9 mouse cellular contexts compared by ENCODE assay signal in the genomic region with DNA sequence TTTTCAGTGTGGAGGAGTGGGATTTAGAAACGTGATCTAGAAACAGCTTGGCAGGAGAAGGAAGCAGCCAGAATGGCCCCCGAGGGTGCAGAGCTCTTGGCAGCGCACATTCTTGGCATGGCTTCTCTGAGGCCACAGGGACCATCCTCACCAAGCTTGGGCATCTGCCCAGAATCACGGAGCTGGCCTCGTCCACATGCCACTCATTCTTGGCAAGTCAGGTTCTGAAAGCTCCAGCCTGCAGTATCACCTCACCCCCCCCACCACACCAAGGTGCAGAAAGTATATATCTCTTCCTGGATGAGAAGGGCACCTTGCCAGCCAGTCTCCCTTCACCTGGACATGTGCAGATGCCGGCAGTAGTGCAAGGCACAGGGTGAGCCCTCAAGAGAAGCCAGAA.
DNase-seq lines count a peak whose midpoint lies in the region; ATAC-seq and TF ChIP-seq lines count a peak whose summit lies in the region.
"Had no signal": no experiment of that assay in that cellular context is flagged by ENCODE, and none has a peak within 500 bp of the region (broad histone marks: within the 10 kb centered on the region; RNA-seq: fewer than 3 reads in every experiment).

No protein-coding gene starts in this region.

- peak; percentile 22 for DNase-seq in gastrocnemius, postnatal 10 days
- no peak for DNase-seq in gastrocnemius, adult 18-20 months (ENCODE audit: low spot score)
- peak; percentile 17 for DNase-seq in right cerebral cortex, adult 18-20 months
- DNase-seq in right cerebral cortex, adult 2 months (ENCODE audit: low spot score in 2 of 2), result no peak
- DNase-seq in thymus, adult 2 months, result no peak
- no peak for DNase-seq in T-cell, adult 2 months (ENCODE audit: low spot score)

- no peak for TF ChIP-seq CTCF in thymus, adult 2 months (IDR thresholded peaks at IDR 0.05; ENCODE audit: borderline replicate concordance, control insufficient read depth, extremely low read depth, insufficient read depth, low read length, poor library complexity)

- no peaks in the 10 kb centered on the region for H3K36me3 ChIP-seq in heart, embryonic 16.5 days (ENCODE audit: control insufficient read depth, insufficient read depth)
- no peaks in the 10 kb centered on the region for H3K36me3 ChIP-seq in neural tube, embryonic 14.5 days (ENCODE audit: control insufficient read depth, insufficient read depth, low read length)
- no peaks in the 10 kb centered on the region for H3K36me3 ChIP-seq in thymus, adult 2 months (ENCODE audit: control insufficient read depth, insufficient read depth, low read length)

- H3K27ac ChIP-seq in heart, embryonic 16.5 days (ENCODE audit: low read length), result peak overlapping the region; percentile 32
- H3K27ac ChIP-seq in neural tube, embryonic 14.5 days (ENCODE audit: low read depth, low read length), result no peak overlapping the region
- no peak overlapping the region for H3K27ac ChIP-seq in thymus, adult 2 months (ENCODE audit: control insufficient read depth, insufficient read depth, low read length)
- H3K27ac ChIP-seq: kidney, postnatal 0 days had no signal

- H3K27me3 ChIP-seq in heart, embryonic 16.5 days (ENCODE audit: control insufficient read depth, insufficient read depth, low read length), result no peaks in the 10 kb centered on the region
- H3K27me3 ChIP-seq in neural tube, embryonic 14.5 days (ENCODE audit: control insufficient read depth, insufficient read depth, low read length), result no peaks in the 10 kb centered on the region
- no peaks in the 10 kb centered on the region for H3K27me3 ChIP-seq in thymus, adult 2 months (ENCODE audit: control insufficient read depth, insufficient read depth, low read length)

- no peaks in the 10 kb centered on the region for H3K9me3 ChIP-seq in heart, embryonic 16.5 days (replicated peaks; ENCODE audit: control insufficient read depth, low read length)
- no peaks in the 10 kb centered on the region for H3K9me3 ChIP-seq in neural tube, embryonic 14.5 days (ENCODE audit: control insufficient read depth, low read length)

- WGBS in heart, embryonic 16.5 days, result 15% methylated on average over 6 of the region's 6 CpGs
- WGBS in neural tube, embryonic 14.5 days, result 51% methylated on average over 6 of the region's 6 CpGs
- WGBS in thymus, adult 2 months, result 76% methylated on average over 6 of the region's 6 CpGs

- TF ChIP-seq POLR2A in thymus, adult 2 months (IDR thresholded peaks at IDR 0.05; ENCODE audit: control insufficient read depth, extremely low read depth, insufficient read depth, low read length, poor library complexity), result no peak

- peaks cover 11% of the 10 kb centered on the region; the same call in 1 of the 2 replicates for H3K4me1 ChIP-seq in heart, embryonic 16.5 days (ENCODE audit: control insufficient read depth, insufficient read depth, low read length)
- no peaks in the 10 kb centered on the region for H3K4me1 ChIP-seq in neural tube, embryonic 14.5 days (ENCODE audit: control insufficient read depth, insufficient read depth, low read length)
- H3K4me1 ChIP-seq in thymus, adult 2 months (replicated peaks; ENCODE audit: control insufficient read depth, insufficient read depth, low read length), result no peaks in the 10 kb centered on the region

- H3K9ac ChIP-seq in heart, embryonic 16.5 days (ENCODE audit: low read length), result no peak overlapping the region
- no peak overlapping the region for H3K9ac ChIP-seq in neural tube, embryonic 14.5 days (replicated peaks; ENCODE audit: low read depth, low read length)

- peak overlapping the region; percentile 16; the same call in 1 of the 2 replicates for H3K4me2 ChIP-seq in heart, embryonic 16.5 days (ENCODE audit: low read depth, low read length)
- no peak overlapping the region for H3K4me2 ChIP-seq in neural tube, embryonic 14.5 days (ENCODE audit: low read depth, low read length)

- peak; percentile 84 for ATAC-seq in heart, embryonic 16.5 days (replicated peaks; ENCODE audit: extremely low read depth, insufficient read depth, low FRiP score)
- ATAC-seq in neural tube, embryonic 14.5 days (ENCODE audit: low read depth), result peak; percentile 69; the same call in 1 of the 2 replicates

- H3K4me3 ChIP-seq in heart, embryonic 16.5 days (ENCODE audit: low read length), result no peak overlapping the region
- H3K4me3 ChIP-seq in neural tube, embryonic 14.5 days (ENCODE audit: low read depth, low read length), result no peak overlapping the region
- no peak overlapping the region for H3K4me3 ChIP-seq in thymus, adult 2 months (ENCODE audit: control insufficient read depth, insufficient read depth, low read length)

Comparison
In these comparisons a context has a peak if more than half of its experiments do, and no peak if none do; other contexts are left out.
1. DNase-seq: peak in gastrocnemius, postnatal 10 days (single experiment) and right cerebral cortex, adult 18-20 months (single experiment); none in gastrocnemius, adult 18-20 months (single experiment), right cerebral cortex, adult 2 months (0 of 2), thymus, adult 2 months (single experiment) and T-cell, adult 2 months (single experiment).